Mouse (Mus musculus): ENCODE results near the gene Slc37a1. TPM values are rescaled to one million over a fixed set of nuclear protein-coding genes. Genes with fewer than 3 reads are reported as not detected.

The Slc37a1 gene
- polyA plus RNA-seq, 1 experiment from 2014 or later, result 16.5 TPM

GRCm38 (mm10) chr17:31259825-31260224, 26.8 kb upstream of the Slc37a1 start:
- H3K4me2 ChIP-seq (replicated peaks; ENCODE audit: low read depth), result no peak overlapping the region
- no peaks in the 10 kb centered on the region for H3K27me3 ChIP-seq (replicated peaks; ENCODE audit: control insufficient read depth, insufficient read depth, low read length)
- H3K36me3 ChIP-seq (ENCODE audit: control insufficient read depth, insufficient read depth), result no peaks in the 10 kb centered on the region
- H3K4me3 ChIP-seq (ENCODE audit: low read depth, low read length), result no peak overlapping the region
- no peaks in the 10 kb centered on the region for H3K4me1 ChIP-seq (replicated peaks; ENCODE audit: control insufficient read depth, insufficient read depth, low read length)
- no peak overlapping the region for H3K27ac ChIP-seq (ENCODE audit: low read depth, low read length)
- no peaks in the 10 kb centered on the region for H3K9me3 ChIP-seq (ENCODE audit: control insufficient read depth)
- WGBS, result 77% methylated on average over 4 of the region's 4 CpGs
- no peak overlapping the region for H3K9ac ChIP-seq (ENCODE audit: low read depth, low read length)
- TF ChIP-seq CTCF (IDR thresholded peaks at IDR 0.05; ENCODE audit: low read depth), result peak; percentile 51
- ATAC-seq, result no peak

GRCm38 (mm10) chr17:31260430-31260829, 26.2 kb upstream of the Slc37a1 start:
- H3K27me3 ChIP-seq (replicated peaks; ENCODE audit: control insufficient read depth, insufficient read depth, low read length), result no peaks in the 10 kb centered on the region
- TF ChIP-seq CTCF (IDR thresholded peaks at IDR 0.05; ENCODE audit: low read depth), result no peak
- H3K9me3 ChIP-seq (ENCODE audit: control insufficient read depth), result no peaks in the 10 kb centered on the region
- ATAC-seq, result no peak
- H3K4me3 ChIP-seq (ENCODE audit: low read depth, low read length), result no peak overlapping the region
- WGBS, result 61% methylated on average over 7 of the region's 7 CpGs
- no peak overlapping the region for H3K9ac ChIP-seq (ENCODE audit: low read depth, low read length)
- H3K4me1 ChIP-seq (replicated peaks; ENCODE audit: control insufficient read depth, insufficient read depth, low read length), result no peaks in the 10 kb centered on the region
- no peak overlapping the region for H3K4me2 ChIP-seq (replicated peaks; ENCODE audit: low read depth)
- H3K27ac ChIP-seq (ENCODE audit: low read depth, low read length), result no peak overlapping the region
- no peaks in the 10 kb centered on the region for H3K36me3 ChIP-seq (ENCODE audit: control insufficient read depth, insufficient read depth)

GRCm38 (mm10) chr17:31261352-31261751, 25.2 kb upstream of the Slc37a1 start:
- Histone ChIP-seq H3K4me1 (replicated peaks; ENCODE audit: control insufficient read depth, insufficient read depth, low read length) (no peaks in the 10 kb centered on the region), H3K27ac (ENCODE audit: low read depth, low read length) (no peak overlapping the region), H3K4me2 (replicated peaks; ENCODE audit: low read depth) (no peak overlapping the region), H3K4me3 (ENCODE audit: low read depth, low read length) (no peak overlapping the region), H3K9me3 (ENCODE audit: control insufficient read depth) (no peaks in the 10 kb centered on the region), H3K36me3 (ENCODE audit: control insufficient read depth, insufficient read depth) (no peaks in the 10 kb centered on the region), H3K27me3 (replicated peaks; ENCODE audit: control insufficient read depth, insufficient read depth, low read length) (no peaks in the 10 kb centered on the region), H3K9ac (ENCODE audit: low read depth, low read length) (no peak overlapping the region)
- WGBS, result 72% methylated on average over 6 of the region's 6 CpGs
- no peak for TF ChIP-seq CTCF (IDR thresholded peaks at IDR 0.05; ENCODE audit: low read depth)
- ATAC-seq, result no peak

GRCm38 (mm10) chr17:31262715-31263114, 23.9 kb upstream of the Slc37a1 start:
- TF ChIP-seq CTCF (IDR thresholded peaks at IDR 0.05; ENCODE audit: low read depth), result no peak
- Histone ChIP-seq H3K9ac (ENCODE audit: low read depth, low read length) (no peak overlapping the region), H3K9me3 (ENCODE audit: control insufficient read depth) (no peaks in the 10 kb centered on the region), H3K27ac (ENCODE audit: low read depth, low read length) (no peak overlapping the region), H3K27me3 (replicated peaks; ENCODE audit: control insufficient read depth, insufficient read depth, low read length) (no peaks in the 10 kb centered on the region), H3K4me2 (replicated peaks; ENCODE audit: low read depth) (no peak overlapping the region), H3K4me3 (ENCODE audit: low read depth, low read length) (no peak overlapping the region), H3K36me3 (ENCODE audit: control insufficient read depth, insufficient read depth) (no peaks in the 10 kb centered on the region), H3K4me1 (replicated peaks; ENCODE audit: control insufficient read depth, insufficient read depth, low read length) (no peaks in the 10 kb centered on the region)
- WGBS, result 74% methylated on average over 5 of the region's 5 CpGs
- no peak for ATAC-seq

GRCm38 (mm10) chr17:31263770-31264169, 22.8 kb upstream of the Slc37a1 start:
- Histone ChIP-seq H3K36me3 (ENCODE audit: control insufficient read depth, insufficient read depth) (no peaks in the 10 kb centered on the region), H3K27ac (ENCODE audit: low read depth, low read length) (no peak overlapping the region), H3K4me3 (ENCODE audit: low read depth, low read length) (no peak overlapping the region), H3K4me1 (replicated peaks; ENCODE audit: control insufficient read depth, insufficient read depth, low read length) (no peaks in the 10 kb centered on the region), H3K9ac (ENCODE audit: low read depth, low read length) (no peak overlapping the region), H3K9me3 (ENCODE audit: control insufficient read depth) (no peaks in the 10 kb centered on the region), H3K27me3 (replicated peaks; ENCODE audit: control insufficient read depth, insufficient read depth, low read length) (no peaks in the 10 kb centered on the region), H3K4me2 (replicated peaks; ENCODE audit: low read depth) (no peak overlapping the region)
- ATAC-seq, result no peak
- WGBS, result 93% methylated on average over 5 of the region's 5 CpGs
- TF ChIP-seq CTCF (IDR thresholded peaks at IDR 0.05; ENCODE audit: low read depth), result no peak

- no peak overlapping the region for H3K27ac ChIP-seq (ENCODE audit: low read depth, low read length)
- H3K9ac ChIP-seq (ENCODE audit: low read depth, low read length), result no peak overlapping the region
- TF ChIP-seq CTCF (IDR thresholded peaks at IDR 0.05; ENCODE audit: low read depth), result no peak
- no peak overlapping the region for H3K4me3 ChIP-seq (ENCODE audit: low read depth, low read length)
- H3K4me1 ChIP-seq (replicated peaks; ENCODE audit: control insufficient read depth, insufficient read depth, low read length), result no peaks in the 10 kb centered on the region
- 61% methylated on average over 6 of the region's 6 CpGs for WGBS
- H3K36me3 ChIP-seq (ENCODE audit: control insufficient read depth, insufficient read depth), result no peaks in the 10 kb centered on the region
- H3K9me3 ChIP-seq (ENCODE audit: control insufficient read depth), result no peaks in the 10 kb centered on the region
- H3K4me2 ChIP-seq (replicated peaks; ENCODE audit: low read depth), result no peak overlapping the region
- no peaks in the 10 kb centered on the region for H3K27me3 ChIP-seq (replicated peaks; ENCODE audit: control insufficient read depth, insufficient read depth, low read length)
- ATAC-seq, result no peak
Observed at GRCm38 (mm10) chr17:31264372-31264771, 22.2 kb upstream of the Slc37a1 start.

GRCm38 (mm10) chr17:31265171-31265572, 21.4 kb upstream of the Slc37a1 start:
- Histone ChIP-seq H3K9ac (ENCODE audit: low read depth, low read length) (no peak overlapping the region), H3K4me2 (replicated peaks; ENCODE audit: low read depth) (no peak overlapping the region), H3K36me3 (ENCODE audit: control insufficient read depth, insufficient read depth) (no peaks in the 10 kb centered on the region), H3K4me1 (replicated peaks; ENCODE audit: control insufficient read depth, insufficient read depth, low read length) (no peaks in the 10 kb centered on the region), H3K9me3 (ENCODE audit: control insufficient read depth) (no peaks in the 10 kb centered on the region), H3K27ac (ENCODE audit: low read depth, low read length) (no peak overlapping the region), H3K4me3 (ENCODE audit: low read depth, low read length) (no peak overlapping the region), H3K27me3 (replicated peaks; ENCODE audit: control insufficient read depth, insufficient read depth, low read length) (no peaks in the 10 kb centered on the region)
- WGBS, result 9% methylated on average over 3 of the region's 3 CpGs
- no peak; the same call in 1 of the 2 replicates for ATAC-seq
- no peak for TF ChIP-seq CTCF (IDR thresholded peaks at IDR 0.05; ENCODE audit: low read depth)

Measured in intestine, postnatal 0 days (tissue).